Mouse (Mus musculus): Measurements from ENCODE around the gene Slc24a2.

The Slc24a2 gene

DNA sequence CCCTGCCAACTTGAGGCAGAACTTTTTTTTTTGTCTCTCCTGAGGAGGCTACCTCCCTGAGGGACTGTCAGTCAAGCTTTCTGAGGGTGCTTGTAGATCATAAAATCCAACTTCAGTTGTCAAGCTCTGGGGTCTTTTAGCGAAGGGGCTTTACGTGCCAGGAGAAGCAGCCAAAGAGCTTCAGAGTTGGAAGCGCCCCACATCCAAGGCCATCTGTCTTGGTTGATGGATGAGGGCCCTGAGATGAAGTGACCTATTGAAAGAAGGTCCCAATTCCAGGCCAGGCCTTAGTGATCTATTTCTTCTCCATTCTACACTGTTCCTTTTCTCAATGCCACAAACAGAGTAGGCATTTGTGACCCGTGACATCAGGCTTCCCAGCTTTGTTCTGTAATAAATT, 214.5 kb downstream of the Slc24a2 start:
- POLR2A ChIA-PET, result no interaction called here
- CTCF ChIA-PET, result interaction anchor here in 2 of 4 experiments (0.7 to 1.1 kb wide), 2 partner anchors 24 to 58 kb away, joined by 3 read pairs; no protein-coding TSS in a partner anchor

DNA sequence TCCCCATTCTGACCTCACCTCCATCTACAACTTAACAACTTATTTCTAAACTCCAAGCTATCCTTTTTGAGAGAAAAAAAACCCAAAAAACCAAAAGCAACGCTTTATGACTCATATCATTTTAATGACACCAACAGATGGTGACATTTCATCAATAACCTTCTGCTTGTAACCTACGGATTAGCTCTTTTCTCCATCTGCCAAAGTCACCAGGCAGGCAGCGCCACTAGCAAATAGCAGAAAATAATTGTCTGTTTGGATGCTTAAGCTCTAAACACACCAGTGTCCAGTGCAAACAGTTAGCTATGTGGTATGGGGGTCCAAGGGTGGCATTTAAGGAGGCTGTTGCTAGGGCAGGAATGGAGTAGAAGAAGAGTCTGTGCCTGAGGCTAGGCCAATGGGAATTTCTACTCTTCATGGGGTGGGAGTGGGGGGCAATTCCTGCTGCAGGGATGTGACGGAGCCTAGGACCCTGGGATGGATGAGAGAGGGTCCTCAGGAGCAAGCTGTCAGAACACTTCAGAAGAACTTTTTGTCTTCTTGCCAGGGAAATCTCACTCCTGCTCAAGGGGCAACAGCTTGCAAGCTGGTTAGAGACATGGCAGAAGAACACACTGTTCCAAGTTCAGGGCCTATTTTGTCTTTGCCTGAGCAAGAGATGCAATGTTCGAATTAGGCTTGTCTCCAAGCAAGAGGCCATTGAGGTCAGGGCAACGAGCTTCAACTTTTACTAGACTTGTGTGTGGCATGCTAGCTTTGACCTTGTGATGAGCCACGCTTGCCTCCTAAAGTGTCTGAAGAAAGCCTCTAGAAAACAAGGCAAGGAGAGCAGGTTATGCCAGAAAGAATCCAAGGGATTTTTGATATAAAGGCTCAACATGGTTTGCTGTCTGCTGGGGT, 216.3 kb downstream of the Slc24a2 start:
- POLR2A ChIA-PET, result interaction anchor here in 1 of 4 experiments (0.6 to 1.3 kb wide), 3 partner anchors 21 to 52 kb away, joined by 3 read pairs; no protein-coding TSS in a partner anchor
- CTCF ChIA-PET, result interaction anchor here in 1 of 4 experiments (0.9 to 1.0 kb wide), 2 partner anchors 19 to 21 kb away, joined by 3 read pairs; no protein-coding TSS in a partner anchor

DNA sequence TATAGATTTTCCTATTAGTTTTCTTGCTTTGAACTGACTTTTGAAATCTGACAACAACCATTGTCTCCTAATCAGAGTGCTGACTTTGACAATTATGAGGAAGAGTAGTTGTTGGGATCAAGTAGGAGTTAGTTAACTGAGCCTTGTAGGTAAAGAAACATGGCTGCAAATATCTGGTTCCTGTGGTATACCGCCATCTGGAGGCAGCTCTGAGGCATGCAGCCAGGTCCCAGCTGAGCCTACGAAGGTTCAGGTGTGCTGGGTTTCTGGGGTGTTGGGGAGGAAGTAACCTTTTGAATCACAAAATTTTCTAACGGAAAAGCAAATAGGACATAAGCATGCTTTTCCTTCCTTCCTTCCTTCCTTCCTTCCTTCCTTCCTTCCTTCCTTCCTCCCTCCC, 237.8 kb downstream of the Slc24a2 start:
- POLR2A ChIA-PET, result interaction anchor here in 1 of 4 experiments (1.2 kb wide), 1 partner anchor 21 kb away, joined by 3 read pairs; no protein-coding TSS in a partner anchor
- CTCF ChIA-PET, result interaction anchor here (0.6 to 1.4 kb wide), 9 partner anchors 9 to 120 kb away, joined by 3 to 12 read pairs (median 3); no protein-coding TSS in a partner anchor

- POLR2A ChIA-PET, result no interaction called here
Observed at GRCm38 (mm10) chr4:86989301-86989700, 241.0 kb downstream of the Slc24a2 start.

DNA sequence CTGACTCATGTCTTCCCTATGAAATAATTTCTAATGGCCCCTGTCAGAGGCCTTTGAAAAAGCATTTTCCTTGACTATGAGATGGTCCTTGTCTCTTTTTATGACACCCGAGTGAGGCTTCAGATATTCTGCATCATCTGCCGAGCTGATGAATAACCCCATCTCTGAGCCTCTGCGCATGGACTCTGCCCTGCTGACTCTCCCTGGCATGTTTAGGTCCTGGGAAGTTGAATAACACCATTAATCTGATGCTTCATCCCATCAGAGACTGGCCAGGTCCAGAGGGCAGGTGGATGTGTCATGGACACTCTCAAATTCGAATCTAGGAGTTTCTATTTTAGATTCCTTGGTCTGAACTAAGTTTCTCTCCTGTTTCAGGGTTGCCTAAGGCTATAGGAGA, 242.4 kb downstream of the Slc24a2 start:
- ChIA-PET CTCF (no interaction called here), POLR2A (no interaction called here)

More at GRCm38 (mm10) chr4:86989301-86989700, 241.0 kb downstream of the Slc24a2 start:
- CTCF ChIA-PET, result no interaction called here

DNA sequence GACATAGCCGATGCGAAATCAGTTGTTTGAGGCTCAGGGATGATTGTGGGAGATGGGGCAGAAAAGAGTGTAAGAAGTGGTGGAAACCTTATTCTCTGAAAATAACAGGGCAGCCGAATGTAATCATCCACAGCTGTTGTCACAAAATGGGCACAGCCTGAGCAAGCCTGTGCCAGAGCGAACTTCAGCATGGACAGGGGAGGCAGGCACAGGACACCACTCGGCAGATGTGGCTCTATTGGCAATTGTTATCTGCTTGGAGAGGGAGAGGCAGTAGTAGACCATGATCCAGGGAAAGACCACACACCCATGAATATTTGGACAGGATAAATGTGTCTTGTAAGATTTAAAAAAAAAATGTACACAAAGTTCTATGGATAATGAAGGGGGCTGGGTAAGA, 253.0 kb downstream of the Slc24a2 start:
- ChIA-PET POLR2A (no interaction called here), CTCF (interaction anchor here in 1 of 4 experiments (0.5 kb wide), 1 partner anchor 554 kb away, joined by 5 read pairs; no protein-coding TSS in a partner anchor)

- ChIA-PET POLR2A (interaction anchor here in 1 of 4 experiments (0.9 kb wide), 1 partner anchor 26 kb away, joined by 3 read pairs; no protein-coding TSS in a partner anchor), CTCF (interaction anchor here in 3 of 4 experiments (0.5 to 1.8 kb wide), 15 partner anchors 8 to 412 kb away, joined by 3 to 7 read pairs (median 4); no protein-coding TSS in a partner anchor)
Observed at GRCm38 (mm10) chr4:86957576-86958411, 272.5 kb downstream of the Slc24a2 start.

DNA sequence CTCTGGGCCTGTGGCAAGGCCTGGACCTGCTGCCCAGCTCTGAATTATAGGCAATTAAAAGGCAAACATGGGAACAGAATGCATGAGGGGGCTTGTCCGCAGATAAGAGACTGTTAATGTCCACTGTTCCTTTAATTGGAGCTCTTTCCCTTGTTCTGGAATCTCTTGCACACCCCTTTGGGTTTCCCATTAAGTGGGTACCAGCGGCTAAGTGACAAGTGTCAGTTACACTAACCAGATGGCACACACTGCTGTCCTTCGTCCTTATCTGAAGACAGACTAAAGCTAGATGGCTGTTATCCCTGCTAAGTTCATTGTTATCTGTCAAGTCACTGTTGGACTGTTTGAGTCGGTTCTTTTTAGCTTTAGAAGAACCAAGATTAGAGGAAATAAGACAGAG, 274.8 kb downstream of the Slc24a2 start:
- CTCF ChIA-PET, result interaction anchor here in 1 of 4 experiments (0.6 to 1.0 kb wide), 2 partner anchors 404 to 1134 kb away, joined by 3 to 4 read pairs; no protein-coding TSS in a partner anchor
- POLR2A ChIA-PET, result no interaction called here

DNA sequence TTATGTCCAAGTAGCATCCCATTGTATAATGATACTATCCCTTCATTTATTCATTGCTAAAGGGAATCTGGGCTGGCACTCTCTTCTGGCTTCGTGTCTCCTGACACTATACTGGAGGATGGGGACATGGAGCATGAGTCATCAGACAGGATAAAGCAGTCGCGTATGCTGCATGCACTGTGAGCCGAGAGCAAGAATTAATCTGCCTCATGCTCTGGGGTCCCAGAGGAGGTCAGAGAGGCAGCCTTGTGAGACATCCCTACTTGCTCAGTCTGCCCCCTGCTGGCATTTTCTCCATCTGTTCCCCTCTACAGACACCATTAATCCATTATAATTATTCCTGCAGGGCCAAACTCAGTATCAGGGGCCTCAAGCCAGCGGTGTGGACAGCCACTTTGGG, 276.8 kb downstream of the Slc24a2 start:
- ChIA-PET CTCF (no interaction called here), POLR2A (no interaction called here)

DNA sequence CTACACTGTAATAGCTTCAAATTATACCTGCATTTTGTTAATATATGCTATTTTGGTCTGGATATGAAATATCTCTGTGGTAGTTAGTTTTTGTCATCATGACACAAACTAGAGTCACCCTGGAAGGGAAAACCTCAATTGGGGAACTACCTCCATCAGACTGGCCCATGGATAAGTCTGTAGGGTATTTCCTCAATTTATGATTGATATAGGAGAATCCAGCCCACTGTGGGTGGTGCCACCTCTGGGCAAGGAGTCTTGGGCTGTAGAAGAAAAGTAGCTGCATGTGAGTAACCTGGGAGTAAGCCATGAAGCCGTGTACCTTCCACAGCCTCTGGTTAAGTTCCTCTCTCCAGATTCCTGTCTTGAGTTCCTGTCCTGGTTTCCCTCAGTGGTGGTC, 281.5 kb downstream of the Slc24a2 start:
- CTCF ChIA-PET, result interaction anchor here in 1 of 4 experiments (1.0 kb wide), 1 partner anchor 9 kb away, joined by 4 read pairs; no protein-coding TSS in a partner anchor

GRCm38 (mm10) chr4:86943296-86943695, 287.0 kb downstream of the Slc24a2 start:
- ChIA-PET CTCF (interaction anchor here in 2 of 4 experiments (0.9 to 1.8 kb wide), 4 partner anchors 10 to 15 kb away, joined by 4 to 6 read pairs (median 4); no protein-coding TSS in a partner anchor), POLR2A (interaction anchor here in 1 of 4 experiments (0.7 to 3.1 kb wide), 3 partner anchors 9 to 12 kb away, joined by 3 to 16 read pairs (median 9); no protein-coding TSS in a partner anchor)

More for the DNA sequence above, 281.5 kb downstream of the Slc24a2 start:
- POLR2A ChIA-PET, result no interaction called here

DNA sequence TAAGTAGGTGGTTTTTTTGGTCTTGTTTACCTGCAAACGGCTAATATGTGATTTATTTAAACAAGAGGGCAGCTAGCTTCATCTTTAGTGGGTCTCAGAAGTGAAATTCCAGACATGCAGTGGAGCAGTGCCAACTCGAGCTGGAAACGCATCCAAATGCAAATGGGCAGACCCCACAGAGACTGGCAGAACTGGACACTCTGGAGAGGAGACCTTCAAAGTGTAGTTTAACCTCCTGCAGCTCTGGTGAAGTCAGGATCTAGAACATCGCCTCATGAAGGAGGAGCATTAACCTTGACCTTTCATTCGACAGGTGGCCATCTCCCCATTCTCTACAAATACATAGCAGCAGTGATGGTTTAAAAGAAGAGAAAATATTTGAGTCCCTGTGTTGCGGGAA, 287.6 kb downstream of the Slc24a2 start:
- POLR2A ChIA-PET, result interaction anchor here in 1 of 4 experiments (2.7 to 3.1 kb wide), 2 partner anchors 9 to 11 kb away, joined by 9 to 16 read pairs; no protein-coding TSS in a partner anchor
- CTCF ChIA-PET, result interaction anchor here in 2 of 4 experiments (1.2 to 1.8 kb wide), 2 partner anchors 9 to 10 kb away, joined by 5 to 6 read pairs; no protein-coding TSS in a partner anchor

DNA sequence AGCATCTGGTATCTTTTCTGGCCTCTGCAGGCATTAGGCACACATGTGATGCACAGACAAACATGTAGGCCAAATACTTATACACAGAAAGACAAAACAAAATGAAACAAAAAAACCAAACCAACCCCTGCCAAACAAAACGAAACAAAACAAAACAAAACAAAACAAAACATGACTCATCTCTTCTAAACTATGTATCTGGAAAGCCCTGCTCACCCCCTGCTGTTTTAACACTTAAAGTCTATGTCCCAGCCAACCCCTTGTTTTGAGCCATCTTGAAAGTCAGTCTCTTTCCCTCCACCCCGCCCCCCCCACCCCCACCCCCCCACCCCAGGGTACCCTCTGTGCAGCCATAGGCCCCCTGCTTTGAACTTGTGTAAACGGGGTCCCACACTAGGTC, 293.6 kb downstream of the Slc24a2 start:
- ChIA-PET POLR2A (no interaction called here), CTCF (no interaction called here)

DNA sequence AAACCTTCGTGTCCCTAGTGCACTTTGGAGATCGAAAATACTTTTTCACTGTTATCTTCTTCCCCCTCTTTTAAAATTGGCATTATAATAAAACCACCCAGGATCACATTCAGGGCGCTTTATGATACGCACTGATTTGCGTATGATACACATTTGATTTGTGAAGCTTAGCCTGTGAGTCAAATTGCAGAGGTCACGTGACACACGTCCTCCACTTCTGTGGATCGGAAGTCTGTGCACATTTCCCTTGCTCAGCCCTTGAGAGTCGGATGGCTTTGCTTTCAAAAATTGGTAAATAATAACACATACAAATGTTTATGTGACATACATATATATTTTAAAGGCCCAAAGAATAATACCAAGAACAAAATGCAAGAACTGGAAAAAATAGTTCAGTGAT, 294.1 kb downstream of the Slc24a2 start:
- POLR2A ChIA-PET, result interaction anchor here in 1 of 4 experiments (1.4 kb wide), 1 partner anchor 8 kb away, joined by 5 read pairs; no protein-coding TSS in a partner anchor
- CTCF ChIA-PET, result no interaction called here
